Mouse (Mus musculus): ENCODE results near the gene Olfr97.

- TF ChIP-seq CTCF (IDR thresholded peaks at IDR 0.05) (no peak), EP300 (IDR thresholded peaks at IDR 0.05) (no peak)
Measured at GRCm38 (mm10) chr17:37193656-37194055, 43.5 kb downstream of the Olfr97 start, which contains the start of gene Ubd.

Measured in lung, postnatal 0 days (tissue).